Mouse (Mus musculus) liver, postnatal 0 days (tissue): ENCODE results near the gene Donson. TPM values are rescaled to one million over a fixed set of nuclear protein-coding genes. Genes with fewer than 3 reads are reported as not detected.

Experiments
- ATAC-seq: fragments of 200-750 bp; cut with Nextera tagmentation; 2 replicates; pipeline ENCODE4 v1.8.0; 2017; ENCODE audit warnings: mild to moderate bottlenecking, moderate library complexity
- DNase-seq: peaks from one replicate; pipeline ENCODE4 v3.0.0-alpha.2; 2016
- H3K27ac ChIP-seq: fragments of 300-500 bp; sonication (generic); 2 replicates; pipeline ENCODE4 v1.5.1; 2014; ENCODE audit warnings: antibody characterized with exemption, moderate library complexity, mild to moderate bottlenecking, low read depth
- H3K27me3 ChIP-seq: fragments of 300-500 bp; sonication (generic); 2 replicates; pipeline ENCODE4 v1.6.1; 2014; ENCODE audit warnings: low read length, control low read depth, mixed read lengths; ENCODE audit not compliant: insufficient read depth
- H3K36me3 ChIP-seq: fragments of 300-500 bp; sonication (generic); replicated peaks from 2 replicates; pipeline ENCODE4 v1.6.1; 2014; ENCODE audit warnings: mild to moderate bottlenecking, control low read depth, low read length, moderate library complexity, mixed read lengths; ENCODE audit not compliant: insufficient read depth
- H3K4me1 ChIP-seq: fragments of 300-500 bp; sonication (generic); 2 replicates; pipeline ENCODE4 v1.6.1; 2014; ENCODE audit warnings: antibody characterized with exemption, mild to moderate bottlenecking, control low read depth; ENCODE audit not compliant: insufficient read depth
- H3K4me2 ChIP-seq: fragments of 300-500 bp; sonication (generic); 2 replicates; pipeline ENCODE4 v1.6.1; 2014; ENCODE audit warnings: low read depth, mild to moderate bottlenecking, low read length, moderate library complexity, mixed read lengths
- H3K4me3 ChIP-seq: fragments of 300-500 bp; sonication (generic); 2 replicates; pipeline ENCODE4 v1.5.1; 2014; ENCODE audit warnings: low read depth, low read length
- H3K9ac ChIP-seq: fragments of 300-500 bp; sonication (generic); replicated peaks from 2 replicates; pipeline ENCODE4 v1.6.1; 2014; ENCODE audit warnings: mild to moderate bottlenecking, moderate library complexity
- H3K9me3 ChIP-seq: fragments of 300-500 bp; sonication (generic); 2 replicates; pipeline ENCODE4 v1.6.1; 2016; ENCODE audit warnings: mild to moderate bottlenecking, control low read depth, low read length, mixed read lengths
- CTCF ChIP-seq: sonication (generic); IDR thresholded peaks from 2 replicates; pipeline ENCODE4 v1.5.1; 2016; ENCODE audit warnings: antibody characterized with exemption, low read depth
- EP300 ChIP-seq: IDR thresholded peaks from 2 replicates; pipeline ENCODE4 v1.6.1; 2016; ENCODE audit warnings: antibody characterized with exemption, low read depth, mild to moderate bottlenecking
- WGBS: fragments of 180-500 bp; shearing (Covaris S2); extraction: QIAGEN DNeasy Blood & Tissue Kit; methylation state at CpG from one replicate; pipeline ENCODE4 v1.1.7; 2014; ENCODE audit not compliant: insufficient replicate concordance; 5-methylcytosine and 5-hydroxymethylcytosine counted together
- polyA plus RNA-seq: library from polyadenylated mRNA; unstranded; fragments of >200 nt; fragmentation: Nextera tagmentation; extraction: Ambion mirVana; gene quantifications from 2 replicates; pipeline ENCODE4 v1.2.1, GENCODE M21; 2015

Donson gene
- polyA plus RNA-seq, 1 experiment from 2014 or later, result 14.2 TPM

- Histone ChIP-seq H3K9me3 (no peaks in the 10 kb centered on the region), H3K4me2 (no peak overlapping the region), H3K4me1 (no peaks in the 10 kb centered on the region), H3K27me3 (no peaks in the 10 kb centered on the region), H3K27ac (0 out of 2 replicates have a peak overlapping the region, but pooled peaks have one; percentile 22), H3K9ac (no peak overlapping the region), H3K4me3 (no peak overlapping the region), H3K36me3 (peaks cover 77% of the 10 kb centered on the region)
- no peak for DNase-seq
- TF ChIP-seq EP300 (no peak), CTCF (no peak)
- 83% methylated on average over 4 of the region's 4 CpGs for WGBS
- peak; percentile 31; the same call in 1 of the 2 replicates for ATAC-seq
These were observed 58.8 kb downstream of the Donson start for GRCm38 (mm10) chr16:91629749-91630148.

DNA sequence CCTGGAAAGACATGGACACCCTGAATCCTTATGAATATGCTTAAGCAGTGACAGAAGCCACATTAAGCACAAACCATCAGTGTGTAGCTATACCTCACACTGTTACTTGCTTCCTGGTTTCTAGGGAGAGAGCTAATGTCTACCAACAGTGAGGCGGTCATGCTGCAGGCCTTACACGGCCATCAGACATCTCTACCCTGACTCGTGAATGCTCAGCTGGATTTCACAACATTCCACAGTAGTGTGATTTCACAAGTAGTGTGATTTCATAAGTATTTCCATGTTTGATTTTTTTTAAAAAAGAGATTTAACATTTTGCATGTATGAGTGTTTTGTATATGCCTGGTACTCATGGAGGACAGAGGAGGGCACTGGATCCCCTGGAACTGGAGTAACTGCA is 59.9 kb downstream of the Donson start:
- no peak overlapping the region for H3K4me3 ChIP-seq
- no peak for DNase-seq
- 66% methylated on average over 3 of the region's 3 CpGs for WGBS

DNA sequence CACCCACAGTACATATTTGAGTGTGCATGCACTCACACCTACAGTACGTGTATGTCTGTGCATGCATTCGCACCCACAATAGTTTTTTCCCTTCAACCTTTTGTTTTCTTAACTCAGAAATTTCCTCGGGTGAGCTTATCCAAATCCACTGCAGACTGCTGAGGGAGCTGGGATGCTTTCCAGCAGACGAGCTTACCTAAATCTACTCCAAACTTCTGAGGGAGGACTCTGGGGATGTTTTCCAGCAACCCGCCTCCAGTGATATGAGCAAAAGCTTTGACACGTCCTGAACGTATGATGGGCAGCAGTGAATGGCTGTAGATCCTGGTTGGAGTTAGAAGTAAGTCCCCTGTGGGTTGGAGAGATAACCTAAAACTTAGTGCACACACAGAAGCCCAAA is 60.7 kb downstream of the Donson start:
- Histone ChIP-seq H3K27ac (no peak overlapping the region), H3K36me3 (peaks cover 85% of the 10 kb centered on the region), H3K4me2 (no peak overlapping the region), H3K9me3 (no peaks in the 10 kb centered on the region), H3K4me3 (no peak overlapping the region), H3K27me3 (no peaks in the 10 kb centered on the region), H3K4me1 (no peaks in the 10 kb centered on the region), H3K9ac (no peak overlapping the region)
- WGBS, result 83% methylated on average over 7 of the region's 7 CpGs
- ATAC-seq (no peak), DNase-seq (no peak)
- no peak for TF ChIP-seq EP300
- no peak for TF ChIP-seq CTCF

More for the DNA sequence above, 59.9 kb downstream of the Donson start:
- H3K27ac ChIP-seq, result no peak overlapping the region
- no peaks in the 10 kb centered on the region for H3K9me3 ChIP-seq
- H3K36me3 ChIP-seq, result peaks cover 83% of the 10 kb centered on the region
- H3K4me1 ChIP-seq, result no peaks in the 10 kb centered on the region
- no peak for ATAC-seq
- no peaks in the 10 kb centered on the region for H3K27me3 ChIP-seq
- H3K9ac ChIP-seq, result no peak overlapping the region
- TF ChIP-seq EP300, result no peak
- no peak for TF ChIP-seq CTCF
- no peak overlapping the region for H3K4me2 ChIP-seq

Other genes with a start within 250 kb of the Donson start
- 16.3 and 16.6 TPM in 2 replicates for gene Ifnar1, start 203.5 kb downstream of the Donson start, polyA plus RNA-seq
- 18.2 and 20.8 TPM in 2 replicates for gene Ifngr2, start 141.7 kb downstream of the Donson start, polyA plus RNA-seq
- 8.6 and 9.8 TPM in 2 replicates for gene Tmem50b, start 91.0 kb downstream of the Donson start, polyA plus RNA-seq
- 3.6 and 4.3 TPM in 2 replicates for gene Dnajc28, start 69.7 kb downstream of the Donson start, polyA plus RNA-seq
- gene Gart, start 41.8 kb downstream of the Donson start, polyA plus RNA-seq, result 30.3 and 33.4 TPM in 2 replicates
- gene Son, start 41.3 kb downstream of the Donson start, polyA plus RNA-seq, result 44.2 and 45.4 TPM in 2 replicates
- gene Cryzl1, start 40.2 kb upstream of the Donson start, polyA plus RNA-seq, result 27.3 and 27.4 TPM in 2 replicates
- 17.5 and 19.7 TPM in 2 replicates for gene Itsn1, start 40.5 kb upstream of the Donson start, polyA plus RNA-seq